Mouse (Mus musculus) liver, adult 2 months (tissue): ENCODE data around the gene Ppm1h. TPM values are rescaled to one million over a fixed set of nuclear protein-coding genes. Genes with fewer than 3 reads are reported as not detected.
A peak's percentile ranks its signal among the peaks of the same experiment; 100 is the strongest.

Experiments
- DNase-seq: peaks from one replicate; pipeline ENCODE4 v3.0.0-alpha.2; 2011; ENCODE audit warnings: low read depth, low spot score; ENCODE audit errors: extremely low read depth
- H3K27ac ChIP-seq: fragments of 200-500 bp; replicated peaks from 2 replicates; pipeline ENCODE4 v1.5.1; 2012; ENCODE audit warnings: low read depth, mild to moderate bottlenecking, control low read depth, inconsistent platforms, low read length; ENCODE audit not compliant: insufficient read depth
- H3K27me3 ChIP-seq: fragments of 200-500 bp; 2 replicates; pipeline ENCODE4 v1.6.1; 2012; ENCODE audit warnings: mild to moderate bottlenecking, moderate library complexity, low read length, inconsistent platforms; ENCODE audit not compliant: control insufficient read depth, insufficient read depth
- H3K36me3 ChIP-seq: fragments of 200-500 bp; 2 replicates; pipeline ENCODE4 v1.6.1; 2012; ENCODE audit warnings: low read length, inconsistent platforms; ENCODE audit not compliant: control insufficient read depth, insufficient read depth
- H3K4me1 ChIP-seq: fragments of 200-500 bp; 2 replicates; pipeline ENCODE4 v1.6.1; 2011; ENCODE audit warnings: low read length; ENCODE audit not compliant: control insufficient read depth, insufficient read depth
- H3K4me3 ChIP-seq: fragments of 200-500 bp; 2 replicates; pipeline ENCODE4 v1.5.1; 2011; ENCODE audit warnings: low read depth, mild to moderate bottlenecking, control low read depth, low read length, moderate library complexity; ENCODE audit not compliant: insufficient read depth
- H3K79me2 ChIP-seq: fragments of 200-500 bp; 2 replicates; pipeline ENCODE4 v1.6.1; 2012; ENCODE audit warnings: inconsistent platforms, mild to moderate bottlenecking, low read length, moderate library complexity; ENCODE audit not compliant: control insufficient read depth, insufficient read depth
- H3K9ac ChIP-seq: fragments of 200-500 bp; 2 replicates; pipeline ENCODE4 v1.6.1; 2012; ENCODE audit warnings: low read depth, mild to moderate bottlenecking, control low read depth, inconsistent platforms, low read length
- CTCF ChIP-seq: fragments of 200-500 bp; IDR thresholded peaks from 2 replicates; pipeline ENCODE4 v1.5.1; 2011; ENCODE audit warnings: low read depth, low read length, control low read depth
- POLR2A ChIP-seq: fragments of 200-500 bp; IDR thresholded peaks from 2 replicates; pipeline ENCODE4 v1.6.1; 2011; ENCODE audit warnings: low read length, control low read depth; ENCODE audit not compliant: insufficient read depth; ENCODE audit errors: extremely low read depth
- WGBS: fragments of 180-500 bp; shearing (Covaris S2); methylation state at CpG from one replicate; pipeline ENCODE4 v1.1.7; 2018; 5-methylcytosine and 5-hydroxymethylcytosine counted together
- polyA plus RNA-seq: library from polyadenylated mRNA; depleted of rRNA; stranded (reverse); fragments of >200 nt; gene quantifications from 2 replicates; pipeline ENCODE4 v1.2.3, GENCODE M21; 2012
- total RNA-seq: library from RNA; depleted of rRNA; stranded (reverse); fragments of >200 nt; gene quantifications from 2 replicates; pipeline ENCODE4 v1.2.3, GENCODE M21; 2014

The Ppm1h gene
- total and polyA plus RNA-seq, 2 experiments, result 1.5 to 3.7 TPM

- 82% methylated on average over 9 of the region's 9 CpGs for WGBS
- no peak overlapping the region for H3K4me3 ChIP-seq
- H3K36me3 ChIP-seq, result no peaks in the 10 kb centered on the region
- DNase-seq, result no peak
- no peaks in the 10 kb centered on the region for H3K79me2 ChIP-seq
- no peak for TF ChIP-seq POLR2A
- TF ChIP-seq CTCF, result no peak
- no peak overlapping the region for H3K9ac ChIP-seq
- H3K27me3 ChIP-seq, result no peaks in the 10 kb centered on the region
- no peaks in the 10 kb centered on the region; the same call in 1 of the 2 replicates for H3K4me1 ChIP-seq
- H3K27ac ChIP-seq, result no peak overlapping the region
Observed at GRCm38 (mm10) chr10:122976038-122976437, 297.5 kb downstream of the Ppm1h start.

GRCm38 (mm10) chr10:122979356-122979755, 300.8 kb downstream of the Ppm1h start:
- Histone ChIP-seq H3K4me3 (no peak overlapping the region), H3K27me3 (no peaks in the 10 kb centered on the region), H3K4me1 (no peaks in the 10 kb centered on the region; the same call in 1 of the 2 replicates), H3K27ac (no peak overlapping the region), H3K36me3 (no peaks in the 10 kb centered on the region), H3K9ac (no peak overlapping the region), H3K79me2 (0 out of 2 replicates have a peak, but pooled peaks cover 2% of the 10 kb centered on the region)
- DNase-seq, result no peak
- TF ChIP-seq CTCF (no peak), POLR2A (no peak)

- no peaks in the 10 kb centered on the region for H3K36me3 ChIP-seq
- H3K27ac ChIP-seq, result no peak overlapping the region
- TF ChIP-seq POLR2A (no peak), CTCF (no peak)
- no peaks in the 10 kb centered on the region; the same call in 1 of the 2 replicates for H3K4me1 ChIP-seq
- 0 out of 2 replicates have a peak, but pooled peaks cover 3% of the 10 kb centered on the region for H3K79me2 ChIP-seq
- H3K9ac ChIP-seq, result no peak overlapping the region
- WGBS, result 97% methylated on average over 12 of the region's 12 CpGs
- DNase-seq, result no peak
- no peaks in the 10 kb centered on the region for H3K27me3 ChIP-seq
- no peak overlapping the region for H3K4me3 ChIP-seq
Observed at GRCm38 (mm10) chr10:122980123-122980522, 301.6 kb downstream of the Ppm1h start.

- no peak for DNase-seq
- 0 out of 2 replicates have a peak, but pooled peaks cover 3% of the 10 kb centered on the region for H3K79me2 ChIP-seq
- TF ChIP-seq POLR2A (no peak), CTCF (no peak)
- H3K36me3 ChIP-seq, result no peaks in the 10 kb centered on the region
- H3K4me1 ChIP-seq, result peaks cover 4% of the 10 kb centered on the region; the same call in 1 of the 2 replicates
- H3K9ac ChIP-seq, result no peak overlapping the region
- H3K27ac ChIP-seq, result no peak overlapping the region
- no peaks in the 10 kb centered on the region for H3K27me3 ChIP-seq
- 78% methylated on average over 11 of the region's 11 CpGs for WGBS
- no peak overlapping the region for H3K4me3 ChIP-seq
Observed at GRCm38 (mm10) chr10:122982909-122983578, 304.5 kb downstream of the Ppm1h start.

- Histone ChIP-seq H3K36me3 (no peaks in the 10 kb centered on the region), H3K27ac (no peak overlapping the region), H3K9ac (peak overlapping the region; percentile 22; the same call in 1 of the 2 replicates), H3K4me1 (peaks cover 4% of the 10 kb centered on the region; the same call in 1 of the 2 replicates), H3K4me3 (no peak overlapping the region), H3K27me3 (no peaks in the 10 kb centered on the region), H3K79me2 (0 out of 2 replicates have a peak, but pooled peaks cover 3% of the 10 kb centered on the region)
- TF ChIP-seq POLR2A (no peak), CTCF (no peak)
- DNase-seq, result no peak
- 75% methylated on average over 10 of the region's 10 CpGs for WGBS
Observed at GRCm38 (mm10) chr10:122983579-122984530, 305.3 kb downstream of the Ppm1h start.
